ENCODE assay signal across 1 mouse cellular context in genomic region chr7:141194409-141194808, GRCm38 (mm10).
TF ChIP-seq lines count a peak whose summit lies in the region.

No protein-coding gene starts in this region.

TF ChIP-seq in CH12.LX, 34 proteins besides CTCF, POLR2A, EP300 and RAD21 (continued from another document):
- TF ChIP-seq MXI1 (IDR thresholded peaks at IDR 0.05; ENCODE audit: low read depth, low read length): no peak
- no peak for TF ChIP-seq MAFK (IDR thresholded peaks at IDR 0.05; ENCODE audit: insufficient replicate concordance, low read length)
- TF ChIP-seq TBP (conservative IDR thresholded peaks at IDR 0.05; ENCODE audit: low read depth, low read length): no peak
- no peak for TF ChIP-seq HCFC1 (IDR thresholded peaks at IDR 0.05; ENCODE audit: low read depth, low read length)
- TF ChIP-seq KAT2A (IDR thresholded peaks at IDR 0.05; ENCODE audit: insufficient replicate concordance, low read length): no peak
- no peak for TF ChIP-seq SIN3A (IDR thresholded peaks at IDR 0.05; ENCODE audit: low read length)
